Mouse (Mus musculus) embryonic facial prominence, embryonic 11.5 days (tissue): ENCODE data around the gene Tdpoz1. TPM values are rescaled to one million over a fixed set of nuclear protein-coding genes. Genes with fewer than 3 reads are reported as not detected.

ENCODE experiments used
- polyA plus RNA-seq: library from polyadenylated mRNA; unstranded; fragments of >200 nt; fragmentation: Nextera tagmentation; extraction: Ambion mirVana; gene quantifications from 2 replicates; pipeline ENCODE4 v1.2.1, GENCODE M21; 2014

Gene Tdpoz1
- polyA plus RNA-seq, 1 experiment from 2014 or later = not detected

Other genes with a start within 250 kb of the Tdpoz1 start
- gene Tchh, start 234.0 kb downstream of the Tdpoz1 start, polyA plus RNA-seq = 0.42 TPM in 2 replicates
- gene Tchhl1, start 207.6 kb downstream of the Tdpoz1 start, polyA plus RNA-seq = 0.13 TPM in 1 of 2 replicates, not detected in the other
- gene S100a11, start 155.8 kb downstream of the Tdpoz1 start, polyA plus RNA-seq = 525 TPM in 2 replicates
- 224 and 236 TPM in 2 replicates for gene S100a10, start 121.2 kb downstream of the Tdpoz1 start, polyA plus RNA-seq
- not detected in 2 replicates for gene Tdpoz2, start 23.6 kb downstream of the Tdpoz1 start, polyA plus RNA-seq
- not detected in 2 replicates for gene Gm37596, start 16.8 kb upstream of the Tdpoz1 start, polyA plus RNA-seq
- not detected in 2 replicates for gene Gm5773, start 96.7 kb upstream of the Tdpoz1 start, polyA plus RNA-seq
- not detected in 2 replicates for gene Tdpoz4, start 120.1 kb upstream of the Tdpoz1 start, polyA plus RNA-seq
- gene Tdpoz3, start 149.7 kb upstream of the Tdpoz1 start, polyA plus RNA-seq = not detected in 2 replicates